Mouse (Mus musculus): Measurements from ENCODE around the gene Cttnbp2nl. TPM values are rescaled to one million over a fixed set of nuclear protein-coding genes. Genes with fewer than 3 reads are reported as not detected.
A peak's percentile ranks its signal among the peaks of the same experiment; 100 is the strongest.

Gene Cttnbp2nl
- polyA plus RNA-seq, 1 experiment from 2014 or later = 82.1 TPM

- Histone ChIP-seq H3K9ac (replicated peaks; ENCODE audit: low read depth) (no peak overlapping the region), H3K4me3 (ENCODE audit: low read depth, low read length) (no peak overlapping the region), H3K36me3 (ENCODE audit: insufficient read depth, low read length) (no peaks in the 10 kb centered on the region), H3K27ac (ENCODE audit: low read length) (peak overlapping the region; percentile 71), H3K27me3 (replicated peaks; ENCODE audit: insufficient read depth, low read length) (no peaks in the 10 kb centered on the region), H3K9me3 (ENCODE audit: low read length) (no peaks in the 10 kb centered on the region), H3K4me2 (replicated peaks; ENCODE audit: low read depth, low read length) (no peak overlapping the region), H3K4me1 (ENCODE audit: insufficient read depth, low read depth, low read length) (peaks cover 34% of the 10 kb centered on the region; the same call in 1 of the 2 replicates)
- 37% methylated on average over 3 of the region's 3 CpGs for WGBS
- ATAC-seq (peak; percentile 31), DNase-seq (ENCODE audit: low spot score) (peak; percentile 62)
- TF ChIP-seq EP300 (IDR thresholded peaks at IDR 0.05) (no peak), CTCF (IDR thresholded peaks at IDR 0.05) (no peak)
Observed at GRCm38 (mm10) chr3:104994415-104994841, 58.5 kb downstream of the Cttnbp2nl start.

GRCm38 (mm10) chr3:104993800-104994199 lies 59.1 kb downstream of the Cttnbp2nl start:
- WGBS = 17% methylated on average over 4 of the region's 4 CpGs
- no peak overlapping the region for H3K4me3 ChIP-seq (ENCODE audit: low read depth, low read length)
- no peaks in the 10 kb centered on the region for H3K9me3 ChIP-seq (ENCODE audit: low read length)
- H3K4me1 ChIP-seq (ENCODE audit: insufficient read depth, low read depth, low read length) = peaks cover 30% of the 10 kb centered on the region; the same call in 1 of the 2 replicates
- DNase-seq (ENCODE audit: low spot score) (peak; percentile 85), ATAC-seq (peak; percentile 60)
- H3K9ac ChIP-seq (replicated peaks; ENCODE audit: low read depth) = no peak overlapping the region
- no peaks in the 10 kb centered on the region for H3K27me3 ChIP-seq (replicated peaks; ENCODE audit: insufficient read depth, low read length)
- no peak for TF ChIP-seq EP300 (IDR thresholded peaks at IDR 0.05)
- TF ChIP-seq CTCF (IDR thresholded peaks at IDR 0.05) = no peak
- H3K4me2 ChIP-seq (replicated peaks; ENCODE audit: low read depth, low read length) = no peak overlapping the region
- peak overlapping the region; percentile 71 for H3K27ac ChIP-seq (ENCODE audit: low read length)
- no peaks in the 10 kb centered on the region for H3K36me3 ChIP-seq (ENCODE audit: insufficient read depth, low read length)

GRCm38 (mm10) chr3:104992709-104993388 lies 60.1 kb downstream of the Cttnbp2nl start:
- H3K9ac ChIP-seq (replicated peaks; ENCODE audit: low read depth) = no peak overlapping the region
- DNase-seq (ENCODE audit: low spot score) = peak; percentile 94
- 9% methylated on average over 23 of the region's 23 CpGs for WGBS
- no peaks in the 10 kb centered on the region for H3K36me3 ChIP-seq (ENCODE audit: insufficient read depth, low read length)
- no peaks in the 10 kb centered on the region for H3K27me3 ChIP-seq (replicated peaks; ENCODE audit: insufficient read depth, low read length)
- peaks cover 20% of the 10 kb centered on the region; the same call in 1 of the 2 replicates for H3K4me1 ChIP-seq (ENCODE audit: insufficient read depth, low read depth, low read length)
- ATAC-seq = peak; percentile 83
- TF ChIP-seq CTCF (IDR thresholded peaks at IDR 0.05) = peak; percentile 99
- TF ChIP-seq EP300 (IDR thresholded peaks at IDR 0.05) = peak; percentile 46; the same call in 1 of the 2 replicates
- no peak overlapping the region for H3K4me3 ChIP-seq (ENCODE audit: low read depth, low read length)
- no peaks in the 10 kb centered on the region for H3K9me3 ChIP-seq (ENCODE audit: low read length)
- 0 out of 2 replicates have a peak overlapping the region, but pooled peaks have one; percentile 11 for H3K4me2 ChIP-seq (replicated peaks; ENCODE audit: low read depth, low read length)
- peak overlapping the region; percentile 29 for H3K27ac ChIP-seq (ENCODE audit: low read length)

GRCm38 (mm10) chr3:104991703-104992102 lies 61.2 kb downstream of the Cttnbp2nl start:
- Histone ChIP-seq H3K4me2 (replicated peaks; ENCODE audit: low read depth, low read length) (no peak overlapping the region), H3K4me1 (ENCODE audit: insufficient read depth, low read depth, low read length) (peaks cover 9% of the 10 kb centered on the region; the same call in 1 of the 2 replicates), H3K9ac (replicated peaks; ENCODE audit: low read depth) (no peak overlapping the region), H3K36me3 (ENCODE audit: insufficient read depth, low read length) (no peaks in the 10 kb centered on the region), H3K27ac (ENCODE audit: low read length) (no peak overlapping the region), H3K4me3 (ENCODE audit: low read depth, low read length) (no peak overlapping the region), H3K27me3 (replicated peaks; ENCODE audit: insufficient read depth, low read length) (no peaks in the 10 kb centered on the region), H3K9me3 (ENCODE audit: low read length) (no peaks in the 10 kb centered on the region)
- WGBS = 42% methylated on average over 5 of the region's 5 CpGs
- TF ChIP-seq CTCF (IDR thresholded peaks at IDR 0.05) = no peak
- TF ChIP-seq EP300 (IDR thresholded peaks at IDR 0.05) = peak; percentile 40
- DNase-seq (ENCODE audit: low spot score) (peak; percentile 49), ATAC-seq (peak; percentile 12; the same call in 1 of the 2 replicates)

- 72% methylated on average over 5 of the region's 5 CpGs for WGBS
- no peaks in the 10 kb centered on the region for H3K9me3 ChIP-seq (ENCODE audit: low read length)
- no peak for ATAC-seq
Observed at GRCm38 (mm10) chr3:104987884-104988283, 65.1 kb downstream of the Cttnbp2nl start.

GRCm38 (mm10) chr3:104979735-104980134 lies 73.2 kb downstream of the Cttnbp2nl start:
- Histone ChIP-seq H3K4me2 (replicated peaks; ENCODE audit: low read depth, low read length) (no peak overlapping the region), H3K9me3 (ENCODE audit: low read length) (no peaks in the 10 kb centered on the region), H3K4me1 (ENCODE audit: insufficient read depth, low read depth, low read length) (no peaks in the 10 kb centered on the region), H3K27ac (ENCODE audit: low read length) (no peak overlapping the region), H3K36me3 (ENCODE audit: insufficient read depth, low read length) (no peaks in the 10 kb centered on the region), H3K9ac (replicated peaks; ENCODE audit: low read depth) (no peak overlapping the region), H3K27me3 (replicated peaks; ENCODE audit: insufficient read depth, low read length) (no peaks in the 10 kb centered on the region), H3K4me3 (ENCODE audit: low read depth, low read length) (no peak overlapping the region)
- TF ChIP-seq CTCF (IDR thresholded peaks at IDR 0.05) = no peak
- TF ChIP-seq EP300 (IDR thresholded peaks at IDR 0.05) = no peak
- no peak for ATAC-seq
- no peak for DNase-seq (ENCODE audit: low spot score)
- 72% methylated on average over 5 of the region's 5 CpGs for WGBS

More at GRCm38 (mm10) chr3:104987884-104988283, 65.1 kb downstream of the Cttnbp2nl start:
- no peak overlapping the region for H3K27ac ChIP-seq (ENCODE audit: low read length)
- H3K4me1 ChIP-seq (ENCODE audit: insufficient read depth, low read depth, low read length) = no peaks in the 10 kb centered on the region
- no peak for DNase-seq (ENCODE audit: low spot score)
- H3K4me2 ChIP-seq (replicated peaks; ENCODE audit: low read depth, low read length) = no peak overlapping the region
- H3K36me3 ChIP-seq (ENCODE audit: insufficient read depth, low read length) = no peaks in the 10 kb centered on the region
- no peak overlapping the region for H3K4me3 ChIP-seq (ENCODE audit: low read depth, low read length)
- no peak overlapping the region for H3K9ac ChIP-seq (replicated peaks; ENCODE audit: low read depth)
- TF ChIP-seq EP300 (IDR thresholded peaks at IDR 0.05) (no peak), CTCF (IDR thresholded peaks at IDR 0.05) (no peak)
- H3K27me3 ChIP-seq (replicated peaks; ENCODE audit: insufficient read depth, low read length) = no peaks in the 10 kb centered on the region

All from lung, postnatal 0 days (tissue).